Mouse (Mus musculus): ENCODE results near the gene Parp11.

DNA sequence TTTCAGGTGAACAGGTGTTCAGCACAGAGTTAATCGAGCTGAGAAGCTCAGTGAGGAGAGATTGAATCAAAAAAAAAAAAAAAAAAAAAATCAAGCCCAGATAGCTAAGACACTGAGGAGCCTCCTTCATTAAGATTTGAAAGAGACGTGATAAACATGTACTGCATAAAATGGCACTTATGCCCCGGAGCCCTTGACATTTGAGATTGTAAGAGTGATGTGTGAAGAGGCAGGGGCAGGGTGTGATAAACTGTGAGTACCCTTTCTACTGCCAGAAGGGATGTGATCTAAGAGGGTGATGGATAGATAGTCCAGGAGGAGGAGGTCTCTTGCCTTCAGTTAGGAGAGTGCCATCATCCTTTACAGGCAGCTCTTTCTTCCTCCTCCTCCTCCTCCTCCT, 83.6 kb downstream of the Parp11 start:
- TF ChIP-seq POLR2A (IDR thresholded peaks at IDR 0.05; ENCODE audit: insufficient read length, low read depth) (no peak), CEBPB (IDR thresholded peaks at IDR 0.05; ENCODE audit: insufficient read depth, poor library complexity, severe bottlenecking) (no peak), SRF (IDR thresholded peaks at IDR 0.05; ENCODE audit: control insufficient read depth, insufficient read length, low read depth) (no peak), MYOD1 (IDR thresholded peaks at IDR 0.05; ENCODE audit: control insufficient read depth in 1 of 3, insufficient read length in 2 of 3, low read depth in 2 of 3) (no peak), REST (IDR thresholded peaks at IDR 0.05; ENCODE audit: insufficient read depth, insufficient read length) (no peak), USF1 (IDR thresholded peaks at IDR 0.05; ENCODE audit: low read depth) (no peak), MAX (IDR thresholded peaks at IDR 0.05; ENCODE audit: low read depth) (no peak), E2F4 (IDR thresholded peaks at IDR 0.05; ENCODE audit: insufficient read depth) (no peak), TCF12 (IDR thresholded peaks at IDR 0.05; ENCODE audit: insufficient read depth, poor library complexity, severe bottlenecking) (no peak), TCF3 (IDR thresholded peaks at IDR 0.05; ENCODE audit: insufficient read length, low read depth) (no peak), POLR2AphosphoS2 (IDR thresholded peaks at IDR 0.05; ENCODE audit: insufficient read length, low read depth) (no peak), MYOG (IDR thresholded peaks at IDR 0.05; ENCODE audit: control insufficient read depth in 1 of 3, insufficient read depth in 1 of 3, insufficient read length in 2 of 3, low read depth in 2 of 3) (no peak)

All from myocyte (in vitro differentiated cells).